Mouse (Mus musculus): ENCODE measurements around the gene Foxp1.

The Foxp1 gene

DNA sequence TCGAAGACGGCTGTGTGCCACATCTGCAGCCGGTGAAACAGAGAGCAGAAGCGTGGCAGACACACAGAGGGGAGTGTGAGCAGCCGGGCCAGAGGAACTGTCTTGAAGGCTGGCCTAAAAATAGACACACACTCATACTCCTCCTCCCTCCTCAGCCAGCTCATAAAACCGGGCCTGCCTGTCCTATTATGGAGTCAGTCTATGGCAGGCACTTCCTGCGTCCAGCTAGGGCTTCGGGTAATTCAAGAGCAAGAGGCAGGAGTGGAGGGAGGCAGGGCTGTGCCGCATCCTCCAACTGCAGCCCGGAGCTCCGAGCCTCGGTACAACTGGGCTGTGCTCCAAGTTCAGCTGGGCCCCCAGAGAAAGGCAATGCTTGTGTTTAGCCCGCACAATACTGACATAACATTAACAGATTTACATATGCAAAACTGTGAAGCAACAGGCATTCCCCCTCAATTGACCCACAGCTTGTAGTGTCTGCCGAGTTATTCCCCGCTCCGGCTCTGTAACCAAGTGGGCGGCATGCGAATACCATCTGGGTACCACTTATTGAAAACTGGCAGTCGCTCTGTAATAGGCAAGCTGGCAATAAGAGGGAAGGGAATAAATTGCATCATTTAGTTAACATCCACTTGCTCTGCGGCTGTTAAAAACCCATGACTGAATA lies 37.2 kb downstream of the Foxp1 start:
- in situ Hi-C loops (cut with MboI, MseI): loop anchor here (10.0 kb wide), 1 partner anchor 669 kb away; no protein-coding TSS in a partner anchor

DNA sequence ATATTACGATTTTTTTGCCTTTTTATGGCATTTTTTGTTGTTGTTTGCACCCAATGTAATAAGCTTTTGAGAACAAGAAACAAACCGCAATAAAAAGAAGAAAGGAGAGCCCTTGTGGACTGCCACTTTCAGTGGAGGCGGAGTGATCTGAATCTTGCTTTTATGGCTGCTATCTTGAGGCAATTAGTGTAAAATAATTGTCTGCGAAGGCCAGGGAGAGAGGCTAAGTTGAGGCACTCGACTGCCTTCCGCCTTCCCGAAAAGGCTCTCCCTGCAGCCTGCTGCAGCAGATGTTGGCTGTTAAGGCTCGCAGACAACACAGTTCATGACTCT lies 37.7 kb downstream of the Foxp1 start:
- in situ Hi-C loops (cut with MboI, MseI): loop anchor here (10.0 kb wide), 1 partner anchor 670 kb away; no protein-coding TSS in a partner anchor

GRCm38 (mm10) chr6:99484197-99484725 lies 38.3 kb downstream of the Foxp1 start:
- in situ Hi-C loops (cut with MboI, MseI): loop anchor here (10.0 kb wide), 1 partner anchor 671 kb away; no protein-coding TSS in a partner anchor

GRCm38 (mm10) chr6:99483556-99483955 lies 39.0 kb downstream of the Foxp1 start:
- in situ Hi-C loops (cut with MboI, MseI): loop anchor here (10.0 kb wide), 1 partner anchor 671 kb away; no protein-coding TSS in a partner anchor

DNA sequence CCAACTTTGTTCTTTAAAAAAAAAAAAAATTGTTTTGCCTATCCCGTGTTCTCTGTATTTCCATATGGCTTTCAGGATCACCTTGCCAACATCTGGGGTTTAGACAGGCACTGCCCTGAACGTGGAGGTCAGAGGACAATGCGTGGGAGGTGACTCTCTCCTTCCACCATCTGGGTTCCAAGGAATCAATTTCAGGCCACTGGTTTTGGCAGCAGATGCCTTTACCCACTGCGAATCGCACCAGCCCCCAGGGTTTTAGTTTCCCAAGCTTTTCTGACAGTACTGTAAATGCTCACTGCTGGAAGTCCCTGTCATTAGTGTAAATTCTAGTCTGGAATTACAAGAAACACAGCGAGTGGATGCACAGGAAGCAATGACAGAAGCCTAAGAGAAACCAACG lies 41.0 kb downstream of the Foxp1 start:
- in situ Hi-C loops (cut with MboI, MseI): loop anchor here (10.0 kb wide), 1 partner anchor 673 kb away; no protein-coding TSS in a partner anchor

DNA sequence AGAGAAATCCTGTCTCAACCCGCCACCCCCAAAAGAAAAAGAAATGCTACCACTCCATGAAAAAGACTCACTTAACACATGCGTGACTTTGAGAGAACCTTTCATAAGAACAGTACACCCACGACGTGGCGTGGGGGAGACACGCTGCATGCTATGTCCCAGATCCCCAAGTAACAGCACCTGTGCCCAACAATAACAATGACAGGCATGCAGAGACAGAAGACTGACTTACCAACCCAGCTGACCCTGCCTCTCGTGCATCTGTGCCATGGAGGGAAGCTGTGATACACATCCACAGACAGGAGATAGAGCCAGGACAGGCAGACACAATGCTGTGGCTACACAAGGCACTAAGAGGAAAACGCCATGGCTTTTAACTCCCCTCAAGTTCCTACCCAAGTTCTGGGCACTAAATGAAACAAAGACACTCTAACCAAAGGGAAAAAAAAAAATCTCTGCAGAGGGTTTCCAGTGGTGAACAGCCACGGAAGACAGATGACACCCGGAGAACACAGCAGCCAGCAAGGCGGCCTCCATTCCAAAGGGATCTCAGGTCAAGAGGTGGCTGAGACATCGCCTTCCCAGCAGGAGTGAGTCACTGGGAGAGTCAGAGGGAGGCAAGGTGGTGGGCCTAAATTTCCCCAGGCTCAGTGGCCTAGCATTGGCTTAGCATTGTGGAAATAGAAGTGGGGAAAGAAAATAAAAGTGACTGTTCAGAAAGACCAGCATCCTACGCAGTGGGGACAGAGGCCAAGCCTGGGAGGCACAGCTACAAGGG lies 43.5 kb downstream of the Foxp1 start:
- in situ Hi-C loops (cut with MboI, MseI): no loop called here

- in situ Hi-C loops (cut with MboI, MseI): no loop called here
Observed at GRCm38 (mm10) chr6:99475040-99475439, 47.5 kb downstream of the Foxp1 start.

GRCm38 (mm10) chr6:99470906-99471305 lies 51.6 kb downstream of the Foxp1 start:
- in situ Hi-C loops (cut with MboI, MseI): no loop called here

- in situ Hi-C loops (cut with MboI, MseI): loop anchor here (10.0 kb wide), 1 partner anchor 606 kb away; no protein-coding TSS in a partner anchor
Observed at GRCm38 (mm10) chr6:99469134-99469834, 53.2 kb downstream of the Foxp1 start.

- in situ Hi-C loops (cut with MboI, MseI): loop anchor here (10.0 kb wide), 1 partner anchor 607 kb away; no protein-coding TSS in a partner anchor
Observed at GRCm38 (mm10) chr6:99467831-99468230, 54.7 kb downstream of the Foxp1 start.

DNA sequence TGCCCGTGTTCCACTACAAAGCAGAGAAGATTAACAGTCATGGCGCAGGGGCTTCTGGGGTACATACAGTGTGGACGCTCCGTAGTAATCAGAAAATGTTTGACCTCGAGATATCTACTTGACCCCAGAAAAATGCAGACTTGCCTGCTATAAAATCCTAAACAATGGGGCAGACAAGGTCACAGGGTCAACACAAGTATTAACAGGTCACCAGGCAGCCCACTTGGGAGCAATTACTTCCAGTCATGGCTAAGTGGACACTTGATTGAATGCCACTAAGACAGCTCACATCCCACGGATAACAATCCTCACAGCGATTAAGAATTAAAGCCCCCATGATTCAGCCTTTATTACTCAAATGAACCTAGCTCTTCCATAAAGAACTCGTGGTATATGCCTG lies 55.4 kb downstream of the Foxp1 start:
- in situ Hi-C loops (cut with MboI, MseI): loop anchor here (10.0 kb wide), 1 partner anchor 608 kb away; no protein-coding TSS in a partner anchor

- in situ Hi-C loops (cut with MboI, MseI): loop anchor here (10.0 kb wide), 1 partner anchor 608 kb away; no protein-coding TSS in a partner anchor
Observed at GRCm38 (mm10) chr6:99466354-99466753, 56.2 kb downstream of the Foxp1 start.

- in situ Hi-C loops (cut with MboI, MseI): loop anchor here (10.0 kb wide), 1 partner anchor 610 kb away; no protein-coding TSS in a partner anchor
Observed at GRCm38 (mm10) chr6:99464449-99464848, 58.1 kb downstream of the Foxp1 start.

- in situ Hi-C loops (cut with MboI, MseI): loop anchor here (10.0 kb wide), 1 partner anchor 611 kb away; no protein-coding TSS in a partner anchor
Observed at GRCm38 (mm10) chr6:99463906-99464305, 58.6 kb downstream of the Foxp1 start.

GRCm38 (mm10) chr6:99458775-99459174 lies 63.7 kb downstream of the Foxp1 start:
- in situ Hi-C loops (cut with MboI, MseI): no loop called here

DNA sequence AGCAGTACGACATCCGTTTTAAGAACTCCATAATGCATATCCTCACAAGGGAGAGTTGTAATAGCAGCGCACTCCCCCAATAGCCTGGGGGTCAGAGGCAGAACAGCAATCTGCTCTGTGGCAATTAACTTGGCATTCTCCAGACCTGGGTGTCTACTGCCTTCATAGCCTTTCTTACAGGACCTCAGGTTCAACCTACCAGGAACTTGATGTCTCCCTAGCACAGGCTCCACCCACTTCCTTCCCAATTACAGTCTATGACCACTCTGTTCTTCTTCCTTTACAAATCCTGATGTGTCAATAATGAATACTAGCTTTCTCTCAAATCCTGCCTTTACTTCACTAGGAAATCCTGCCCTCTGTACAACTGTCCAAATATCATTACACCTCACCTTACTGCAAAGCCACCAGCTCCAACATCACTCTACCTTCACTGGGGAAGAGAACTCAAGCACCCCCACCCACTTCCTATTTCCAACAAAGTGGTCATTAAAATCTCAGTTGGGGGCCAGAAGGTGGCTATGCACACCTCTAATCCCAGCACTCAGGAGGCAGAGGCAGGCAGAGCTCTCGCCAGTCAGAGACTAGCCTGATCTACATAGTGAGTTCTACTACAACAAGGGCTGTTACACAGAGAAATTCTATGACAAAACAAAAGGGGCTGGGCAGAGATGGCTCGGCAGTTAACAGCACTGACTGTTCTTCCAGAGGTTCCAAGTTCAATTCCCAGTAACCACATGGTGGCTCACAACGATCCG lies 68.6 kb downstream of the Foxp1 start:
- in situ Hi-C loops (cut with MboI, MseI): loop anchor here (5.0 kb wide), 1 partner anchor 87 kb away; no protein-coding TSS in a partner anchor

DNA sequence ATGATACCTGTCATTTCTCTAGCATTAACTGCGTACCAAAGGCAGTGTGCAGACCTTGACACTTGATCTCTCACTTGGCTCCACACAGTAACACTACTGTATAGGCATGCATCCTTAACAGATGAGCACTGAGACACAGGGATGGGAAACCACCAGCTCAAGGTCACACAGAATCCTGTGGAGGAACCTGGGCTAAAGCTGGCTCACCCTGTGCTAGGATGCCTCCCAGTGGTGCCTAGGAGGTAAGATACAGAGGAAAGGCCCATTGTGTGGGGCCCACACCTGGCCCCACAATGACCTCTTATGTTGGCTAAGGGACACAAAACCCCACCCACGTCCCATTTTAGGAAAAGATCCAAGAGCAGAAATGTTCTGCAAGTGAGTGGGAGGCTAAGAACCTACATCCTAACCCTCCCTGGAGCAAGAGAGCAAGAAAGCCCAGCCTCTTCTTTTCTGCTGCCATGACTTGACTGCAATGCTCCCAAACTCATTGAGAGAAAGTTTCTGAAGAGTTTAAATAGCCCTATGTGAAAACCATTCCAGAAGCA lies 69.8 kb downstream of the Foxp1 start:
- in situ Hi-C loops (cut with MboI, MseI): loop anchor here (5.0 kb wide), 1 partner anchor 85 kb away; no protein-coding TSS in a partner anchor

DNA sequence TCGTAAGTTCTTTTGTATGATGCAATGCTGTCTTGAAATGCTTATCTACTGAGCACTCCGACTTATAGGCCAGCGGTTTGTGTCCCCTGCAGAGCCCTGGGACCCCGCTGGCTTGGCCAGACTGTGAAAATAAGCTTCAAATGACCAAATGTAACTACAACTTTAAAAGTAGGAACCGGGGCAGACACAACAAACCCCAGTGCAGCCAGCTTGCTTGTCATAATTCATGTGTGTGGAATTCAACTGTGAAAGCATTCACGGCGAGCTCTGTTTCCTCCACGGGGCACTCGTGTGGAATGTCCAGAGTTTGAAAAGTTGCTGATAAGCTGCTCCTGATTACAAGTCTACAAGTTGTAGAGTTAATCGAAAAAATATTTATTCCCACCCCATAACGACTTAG lies 71.0 kb downstream of the Foxp1 start:
- in situ Hi-C loops (cut with MboI, MseI): loop anchor here (5.0 kb wide), 1 partner anchor 84 kb away; no protein-coding TSS in a partner anchor

- in situ Hi-C loops (cut with MboI, MseI): no loop called here
Observed at GRCm38 (mm10) chr6:99447447-99447846, 75.1 kb downstream of the Foxp1 start.

DNA sequence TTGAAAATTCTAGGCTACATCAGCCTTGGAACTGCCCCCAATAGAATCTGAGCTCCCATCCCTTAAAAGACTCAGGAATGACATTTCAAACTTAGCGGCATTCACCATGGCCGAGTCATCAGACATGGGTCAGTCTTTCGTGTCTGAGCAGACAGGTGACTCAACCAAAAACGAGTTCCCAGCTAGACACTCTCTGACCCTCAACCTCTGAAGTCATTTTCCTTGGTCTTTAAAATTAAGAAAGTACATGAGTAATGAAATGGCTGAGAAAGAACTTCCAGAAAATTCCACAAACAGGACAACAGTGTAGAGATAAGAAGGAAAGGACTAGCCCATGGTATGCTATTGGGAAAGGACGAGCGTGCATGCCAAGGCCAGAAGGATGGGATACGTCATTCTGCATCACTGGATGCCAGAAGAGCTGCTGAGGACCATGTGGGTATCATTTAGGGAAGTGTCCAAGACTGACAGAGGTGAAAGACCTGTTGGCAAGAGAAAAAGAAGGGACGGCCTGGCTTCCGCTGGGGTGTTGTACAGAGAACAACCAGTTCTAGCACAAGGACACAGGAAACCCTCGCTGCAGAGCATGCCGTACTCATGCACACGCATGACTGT lies 75.6 kb downstream of the Foxp1 start:
- in situ Hi-C loops (cut with MboI, MseI): no loop called here

Data from T-helper 2 cell (primary cell).